Mouse (Mus musculus): ENCODE measurements at regions not wholly inside any gene's neighbourhood (a gene's known extent, or its start where the extent isn't known, plus 50 kb on each side); places are given as distances from the start of the nearest gene placed in this dataset.

GRCm38 (mm10) chr5:49575901-49576300, 51.2 kb upstream of the Kcnip4 start:
- TF ChIP-seq GATA1 (IDR thresholded peaks at IDR 0.05; ENCODE audit: low read length) (no peak), TAL1 (IDR thresholded peaks at IDR 0.05; ENCODE audit: low read length) (no peak)

All from erythroblast, embryonic 14.5 days (primary cell).